Mouse (Mus musculus): Measurements from ENCODE around the gene Olfm3. TPM values are rescaled to one million over a fixed set of nuclear protein-coding genes. Genes with fewer than 3 reads are reported as not detected.

Gene Olfm3
- total and polyA plus RNA-seq, 3 experiments, result under 0.01 TPM; not detected in 2

- no peak overlapping the region for H3K4me3 ChIP-seq (ENCODE audit: low read depth, low read length)
- no peaks in the 10 kb centered on the region for H3K9me3 ChIP-seq (replicated peaks)
- DNase-seq (ENCODE audit: low spot score) (no peak), ATAC-seq (ENCODE audit: extremely low read depth, insufficient number of reproducible peaks, low FRiP score, poor library complexity, severe bottlenecking) (no peak)
- H3K36me3 ChIP-seq (replicated peaks), result no peaks in the 10 kb centered on the region
- no peak for TF ChIP-seq GATA2 (IDR thresholded peaks at IDR 0.05; ENCODE audit: borderline replicate concordance, low read depth, low read length)
- no peak for TF ChIP-seq CTCF (IDR thresholded peaks at IDR 0.05; ENCODE audit: low read depth, low read length)
- TF ChIP-seq TAL1 (conservative IDR thresholded peaks at IDR 0.05; ENCODE audit: low read depth, low read length), result no peak
- TF ChIP-seq POLR2AphosphoS5 (IDR thresholded peaks at IDR 0.05; ENCODE audit: insufficient replicate concordance, low read depth, low read length), result no peak
- no peak for TF ChIP-seq GATA1 (IDR thresholded peaks at IDR 0.05; ENCODE audit: borderline replicate concordance, low read length)
- H3K27me3 ChIP-seq (ENCODE audit: insufficient read depth, low read length), result no peaks in the 10 kb centered on the region
- no peaks in the 10 kb centered on the region for H3K4me1 ChIP-seq (ENCODE audit: insufficient read depth, low read depth, low read length)
Observed at GRCm38 (mm10) chr3:114929605-114930004, 25.7 kb downstream of the Olfm3 start.

DNA sequence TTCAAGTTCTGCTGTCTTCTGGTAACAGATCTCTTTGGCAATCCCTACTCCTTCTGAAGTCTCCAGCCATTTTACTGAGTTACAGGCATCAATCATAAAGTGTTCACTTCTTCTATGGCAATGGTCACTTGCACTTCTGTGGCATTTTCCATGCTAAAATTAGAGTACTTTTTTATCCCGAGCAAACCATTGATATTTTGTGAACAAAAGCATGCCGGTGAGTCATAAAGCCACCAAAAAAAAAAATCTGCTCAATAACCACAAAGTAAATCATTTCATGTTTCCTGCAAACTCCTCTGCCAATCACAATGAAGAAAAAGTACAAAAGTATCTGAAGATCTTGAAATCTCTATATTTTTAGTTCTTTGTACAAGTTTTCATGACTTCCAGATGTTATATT is 26.5 kb downstream of the Olfm3 start:
- DNase-seq (ENCODE audit: low spot score), result no peak
- TF ChIP-seq CTCF (IDR thresholded peaks at IDR 0.05; ENCODE audit: low read depth, low read length), result no peak
- no peak for TF ChIP-seq GATA2 (IDR thresholded peaks at IDR 0.05; ENCODE audit: borderline replicate concordance, low read depth, low read length)
- no peak for TF ChIP-seq POLR2AphosphoS5 (IDR thresholded peaks at IDR 0.05; ENCODE audit: insufficient replicate concordance, low read depth, low read length)
- TF ChIP-seq TAL1 (conservative IDR thresholded peaks at IDR 0.05; ENCODE audit: low read depth, low read length), result no peak
- no peak for TF ChIP-seq GATA1 (IDR thresholded peaks at IDR 0.05; ENCODE audit: borderline replicate concordance, low read length)
- no peak overlapping the region for H3K4me3 ChIP-seq (ENCODE audit: low read depth, low read length)

DNA sequence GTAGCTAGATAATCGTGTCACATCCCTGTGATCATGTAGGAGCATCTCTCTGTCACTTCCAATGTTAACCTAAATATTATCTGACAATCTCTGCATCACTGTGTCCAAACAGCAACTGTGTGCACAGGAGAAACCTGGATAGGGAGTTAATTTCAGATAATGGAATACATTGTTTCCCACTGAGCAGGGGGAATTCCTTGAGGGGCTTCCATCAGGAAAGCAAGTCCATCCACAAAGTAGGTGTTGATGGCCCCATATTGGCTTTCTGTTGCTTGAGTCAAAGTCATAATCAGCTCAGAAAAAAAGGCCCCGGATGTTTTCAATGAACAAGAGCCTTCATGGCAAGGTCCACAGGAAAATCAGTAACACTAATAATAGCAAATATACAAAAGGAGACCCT is 26.9 kb downstream of the Olfm3 start:
- no peaks in the 10 kb centered on the region for H3K36me3 ChIP-seq (replicated peaks)
- no peaks in the 10 kb centered on the region for H3K27me3 ChIP-seq (ENCODE audit: insufficient read depth, low read length)
- no peaks in the 10 kb centered on the region for H3K9me3 ChIP-seq (replicated peaks)
- no peaks in the 10 kb centered on the region for H3K4me1 ChIP-seq (ENCODE audit: insufficient read depth, low read depth, low read length)
- DNase-seq (ENCODE audit: low spot score) (no peak), ATAC-seq (ENCODE audit: extremely low read depth, insufficient number of reproducible peaks, low FRiP score, poor library complexity, severe bottlenecking) (no peak)
- TF ChIP-seq POLR2AphosphoS5 (IDR thresholded peaks at IDR 0.05; ENCODE audit: insufficient replicate concordance, low read depth, low read length), result no peak
- no peak for TF ChIP-seq CTCF (IDR thresholded peaks at IDR 0.05; ENCODE audit: low read depth, low read length)
- no peak for TF ChIP-seq TAL1 (conservative IDR thresholded peaks at IDR 0.05; ENCODE audit: low read depth, low read length)
- TF ChIP-seq GATA1 (IDR thresholded peaks at IDR 0.05; ENCODE audit: borderline replicate concordance, low read length), result no peak
- no peak for TF ChIP-seq GATA2 (IDR thresholded peaks at IDR 0.05; ENCODE audit: borderline replicate concordance, low read depth, low read length)
- H3K4me3 ChIP-seq (ENCODE audit: low read depth, low read length), result no peak overlapping the region

More for the DNA sequence above, 26.5 kb downstream of the Olfm3 start:
- Histone ChIP-seq H3K9me3 (replicated peaks) (no peaks in the 10 kb centered on the region), H3K4me1 (ENCODE audit: insufficient read depth, low read depth, low read length) (no peaks in the 10 kb centered on the region), H3K27me3 (ENCODE audit: insufficient read depth, low read length) (no peaks in the 10 kb centered on the region), H3K36me3 (replicated peaks) (no peaks in the 10 kb centered on the region)
- no peak for ATAC-seq (ENCODE audit: extremely low read depth, insufficient number of reproducible peaks, low FRiP score, poor library complexity, severe bottlenecking)

GRCm38 (mm10) chr3:114932881-114933280 is 29.0 kb downstream of the Olfm3 start:
- Histone ChIP-seq H3K9me3 (replicated peaks) (no peaks in the 10 kb centered on the region), H3K36me3 (replicated peaks) (no peaks in the 10 kb centered on the region), H3K27me3 (ENCODE audit: insufficient read depth, low read length) (no peaks in the 10 kb centered on the region), H3K4me1 (ENCODE audit: insufficient read depth, low read depth, low read length) (no peaks in the 10 kb centered on the region), H3K4me3 (ENCODE audit: low read depth, low read length) (no peak overlapping the region)
- no peak for DNase-seq (ENCODE audit: low spot score)
- ATAC-seq (ENCODE audit: extremely low read depth, insufficient number of reproducible peaks, low FRiP score, poor library complexity, severe bottlenecking), result no peak
- TF ChIP-seq GATA1 (IDR thresholded peaks at IDR 0.05; ENCODE audit: borderline replicate concordance, low read length), result no peak
- no peak for TF ChIP-seq GATA2 (IDR thresholded peaks at IDR 0.05; ENCODE audit: borderline replicate concordance, low read depth, low read length)
- TF ChIP-seq CTCF (IDR thresholded peaks at IDR 0.05; ENCODE audit: low read depth, low read length), result no peak
- no peak for TF ChIP-seq POLR2AphosphoS5 (IDR thresholded peaks at IDR 0.05; ENCODE audit: insufficient replicate concordance, low read depth, low read length)
- TF ChIP-seq TAL1 (conservative IDR thresholded peaks at IDR 0.05; ENCODE audit: low read depth, low read length), result no peak

DNA sequence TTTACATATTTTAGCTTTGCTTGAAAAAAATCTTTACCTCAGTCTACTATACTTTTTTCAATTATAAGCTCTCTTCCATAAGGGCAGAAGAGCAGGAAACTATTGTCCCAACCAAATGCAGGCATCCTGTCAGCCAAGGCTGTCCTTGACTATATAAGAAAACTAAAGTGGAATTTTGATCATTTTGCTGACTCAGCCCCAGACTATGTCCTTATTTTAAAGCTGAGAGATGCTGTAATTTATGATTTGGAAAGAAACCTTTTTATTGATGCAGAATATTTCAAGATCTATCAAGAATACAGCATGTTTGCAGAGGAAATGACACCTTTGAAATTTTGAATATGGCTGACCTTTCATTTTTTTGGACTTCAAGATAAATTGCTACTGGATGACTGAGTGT is 51.0 kb downstream of the Olfm3 start:
- ATAC-seq (ENCODE audit: extremely low read depth, insufficient number of reproducible peaks, low FRiP score, poor library complexity, severe bottlenecking), result no peak
- Histone ChIP-seq H3K36me3 (replicated peaks) (no peaks in the 10 kb centered on the region), H3K4me1 (ENCODE audit: insufficient read depth, low read depth, low read length) (no peaks in the 10 kb centered on the region), H3K4me3 (ENCODE audit: low read depth, low read length) (no peak overlapping the region), H3K9me3 (replicated peaks) (no peaks in the 10 kb centered on the region), H3K27me3 (ENCODE audit: insufficient read depth, low read length) (no peaks in the 10 kb centered on the region)
- TF ChIP-seq POLR2AphosphoS5 (IDR thresholded peaks at IDR 0.05; ENCODE audit: insufficient replicate concordance, low read depth, low read length) (no peak), GATA1 (IDR thresholded peaks at IDR 0.05; ENCODE audit: borderline replicate concordance, low read length) (no peak), CTCF (IDR thresholded peaks at IDR 0.05; ENCODE audit: low read depth, low read length) (no peak), GATA2 (IDR thresholded peaks at IDR 0.05; ENCODE audit: borderline replicate concordance, low read depth, low read length) (no peak), TAL1 (conservative IDR thresholded peaks at IDR 0.05; ENCODE audit: low read depth, low read length) (no peak)
- no peak for DNase-seq (ENCODE audit: low spot score)

DNA sequence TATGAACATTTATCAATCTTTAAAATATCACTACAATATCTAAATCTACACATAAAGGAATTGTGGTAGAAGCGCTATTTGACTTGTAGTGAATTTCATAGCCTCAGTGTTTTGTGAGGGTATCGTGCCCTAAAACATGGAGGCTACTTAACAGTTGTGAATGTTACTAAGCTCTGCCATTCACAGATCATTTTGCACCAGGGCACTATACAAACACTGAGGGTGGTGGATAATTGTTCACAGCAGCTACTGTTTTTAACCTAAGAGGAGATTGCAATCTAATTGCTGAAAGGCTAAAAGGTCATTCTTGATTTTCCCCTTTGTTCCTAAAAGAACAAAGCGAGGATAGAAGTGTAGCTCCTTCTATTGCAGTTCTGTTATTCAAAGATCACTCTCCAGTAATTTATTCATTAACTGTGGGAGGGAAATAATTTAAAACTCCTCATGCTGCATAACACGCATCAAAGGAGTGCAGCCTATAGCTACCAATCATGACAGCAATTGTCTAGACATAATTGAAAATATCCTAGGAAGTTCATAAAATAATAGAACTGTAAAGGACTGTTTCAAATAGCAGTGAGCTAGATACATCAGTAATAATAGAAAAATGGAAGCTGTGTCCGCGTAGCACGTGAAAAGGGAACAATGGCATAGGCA is 55.6 kb downstream of the Olfm3 start:
- no peaks in the 10 kb centered on the region for H3K36me3 ChIP-seq (replicated peaks)
- H3K9me3 ChIP-seq (replicated peaks), result no peaks in the 10 kb centered on the region
- TF ChIP-seq POLR2AphosphoS5 (IDR thresholded peaks at IDR 0.05; ENCODE audit: insufficient replicate concordance, low read depth, low read length) (no peak), TAL1 (conservative IDR thresholded peaks at IDR 0.05; ENCODE audit: low read depth, low read length) (no peak), CTCF (IDR thresholded peaks at IDR 0.05; ENCODE audit: low read depth, low read length) (no peak), GATA2 (IDR thresholded peaks at IDR 0.05; ENCODE audit: borderline replicate concordance, low read depth, low read length) (no peak), GATA1 (IDR thresholded peaks at IDR 0.05; ENCODE audit: borderline replicate concordance, low read length) (no peak)
- no peak for ATAC-seq (ENCODE audit: extremely low read depth, insufficient number of reproducible peaks, low FRiP score, poor library complexity, severe bottlenecking)
- H3K27me3 ChIP-seq (ENCODE audit: insufficient read depth, low read length), result no peaks in the 10 kb centered on the region
- DNase-seq (ENCODE audit: low spot score), result no peak
- no peak overlapping the region for H3K4me3 ChIP-seq (ENCODE audit: low read depth, low read length)
- no peaks in the 10 kb centered on the region for H3K4me1 ChIP-seq (ENCODE audit: insufficient read depth, low read depth, low read length)
